Mouse (Mus musculus) MEL (cell line): ENCODE measurements around the gene Psmc3ip. TPM values are rescaled to one million over a fixed set of nuclear protein-coding genes. Genes with fewer than 3 reads are reported as not detected.
A peak's percentile ranks its signal among the peaks of the same experiment; 100 is the strongest.

Experiments
- DNase-seq: peaks from one replicate; pipeline ENCODE4 v3.0.0; 2011; ENCODE audit warnings: low read depth, low spot score
- H3K27ac ChIP-seq: 2 replicates; pipeline ENCODE4 v1.5.1; 2012; ENCODE audit warnings: low read depth, mild to moderate bottlenecking, control low read depth, low read length, moderate library complexity; ENCODE audit not compliant: control insufficient read depth
- H3K27me3 ChIP-seq, 2 experiments: fragments of 150-350 bp in 1 of 2; sonication (generic) in 1 of 2; 2 replicates each; pipeline ENCODE4 v1.6.1; 2012; ENCODE audit warnings: low read length in 2 of 2, mild to moderate bottlenecking in 2 of 2, improper control_type of control experiment in 1 of 2, moderate library complexity in 1 of 2; ENCODE audit not compliant: insufficient read depth in 2 of 2, control insufficient read depth in 1 of 2
- H3K36me3 ChIP-seq, 2 experiments: 2 replicates each; pipeline ENCODE4 v1.6.1; 2012 to 2014; ENCODE audit warnings: low read length in 2 of 2, improper control_type of control experiment in 1 of 2, inconsistent platforms in 1 of 2, mild to moderate bottlenecking in 1 of 2; ENCODE audit not compliant: insufficient read depth in 2 of 2, control insufficient read depth in 1 of 2
- H3K4me1 ChIP-seq, 2 experiments: fragments of 150-350 bp in 1 of 2; sonication (generic) in 1 of 2; 2 replicates each; pipeline ENCODE4 v1.6.1; 2012; ENCODE audit warnings: low read length in 2 of 2, improper control_type of control experiment in 1 of 2, mild to moderate bottlenecking in 1 of 2; ENCODE audit not compliant: insufficient read depth in 2 of 2, control insufficient read depth in 1 of 2
- H3K4me3 ChIP-seq, 2 experiments: fragments of 150-350 bp in 1 of 2; sonication (generic) in 1 of 2; 2 replicates each; pipeline ENCODE4 v1.5.1; 2012; ENCODE audit warnings: low read depth in 2 of 2, low read length in 2 of 2, mild to moderate bottlenecking in 2 of 2, moderate library complexity in 2 of 2, control low read depth in 1 of 2, improper control_type of control experiment in 1 of 2; ENCODE audit not compliant: control insufficient read depth in 1 of 2, insufficient read depth in 1 of 2
- H3K79me2 ChIP-seq: 2 replicates; pipeline ENCODE4 v1.6.1; 2012; ENCODE audit warnings: mild to moderate bottlenecking, low read length, moderate library complexity; ENCODE audit not compliant: control insufficient read depth, poor library complexity, insufficient read depth
- H3K9ac ChIP-seq: 2 replicates; pipeline ENCODE4 v1.6.1; 2012; ENCODE audit warnings: low read depth, mild to moderate bottlenecking, control low read depth, low read length, moderate library complexity; ENCODE audit not compliant: control insufficient read depth, poor library complexity, severe bottlenecking
- H3K9me3 ChIP-seq: fragments of 150-350 bp; sonication (generic); replicated peaks from 2 replicates; pipeline ENCODE4 v1.6.1; 2012; ENCODE audit warnings: mild to moderate bottlenecking, low read length, improper control_type of control experiment, moderate library complexity; ENCODE audit not compliant: insufficient read depth
- CHD1 ChIP-seq: IDR thresholded peaks from 2 replicates; pipeline ENCODE4 v1.6.1; 2012; ENCODE audit warnings: low read depth, mild to moderate bottlenecking, inconsistent platforms, low read length, improper control_type of control experiment
- CTCF ChIP-seq, 3 experiments: IDR thresholded peaks in 2 of 3; conservative IDR thresholded peaks in 1 of 3; 2 replicates each; pipeline ENCODE4 v1.5.1; 2011 to 2012; ENCODE audit warnings: low read length in 3 of 3, low read depth in 2 of 3, mild to moderate bottlenecking in 2 of 3, improper control_type of control experiment in 1 of 3, inconsistent platforms in 1 of 3, mixed read lengths in 1 of 3, moderate library complexity in 1 of 3; ENCODE audit not compliant: control insufficient read depth in 1 of 3, insufficient read depth in 1 of 3, poor library complexity in 1 of 3, severe bottlenecking in 1 of 3
- E2F4 ChIP-seq: IDR thresholded peaks from 2 replicates; pipeline ENCODE4 v1.6.1; 2011; ENCODE audit warnings: low read depth, low read length, improper control_type of control experiment, borderline replicate concordance
- ELF1 ChIP-seq: IDR thresholded peaks from 2 replicates; pipeline ENCODE4 v1.6.1; 2014; ENCODE audit warnings: low read depth, mild to moderate bottlenecking, inconsistent platforms, low read length, improper control_type of control experiment, moderate library complexity
- GATA1 ChIP-seq: IDR thresholded peaks from 2 replicates; pipeline ENCODE4 v1.6.1; 2011; ENCODE audit warnings: low read depth, low read length, improper control_type of control experiment
- KAT2A ChIP-seq: conservative IDR thresholded peaks from 2 replicates; pipeline ENCODE4 v1.6.1; 2012; ENCODE audit warnings: low read depth, low read length, improper control_type of control experiment, inconsistent platforms
- MAX ChIP-seq: IDR thresholded peaks from 2 replicates; pipeline ENCODE4 v1.6.1; 2011; ENCODE audit warnings: low read length, improper control_type of control experiment
- MAZ ChIP-seq: IDR thresholded peaks from 2 replicates; pipeline ENCODE4 v1.6.1; 2012; ENCODE audit warnings: low read depth, mild to moderate bottlenecking, inconsistent platforms, low read length, improper control_type of control experiment
- MEF2A ChIP-seq: IDR thresholded peaks from 2 replicates; pipeline ENCODE4 v1.6.1; 2014; ENCODE audit warnings: low read depth, mild to moderate bottlenecking, inconsistent platforms, low read length, improper control_type of control experiment; ENCODE audit not compliant: poor library complexity, insufficient replicate concordance, severe bottlenecking; ENCODE audit errors: extremely low read depth
- MYB ChIP-seq: IDR thresholded peaks from 2 replicates; pipeline ENCODE4 v1.6.1; 2011; ENCODE audit warnings: mild to moderate bottlenecking, low read depth, low read length, improper control_type of control experiment
- MYC ChIP-seq: IDR thresholded peaks from 2 replicates; pipeline ENCODE4 v1.6.1; 2011; ENCODE audit warnings: low read depth, mild to moderate bottlenecking, low read length, improper control_type of control experiment, moderate library complexity
- NELFE ChIP-seq: IDR thresholded peaks from 2 replicates; pipeline ENCODE4 v1.6.1; 2011; ENCODE audit warnings: low read depth, low read length, improper control_type of control experiment
- POLR2AphosphoS2 ChIP-seq: IDR thresholded peaks from 2 replicates; pipeline ENCODE4 v1.6.1; 2011; ENCODE audit warnings: low read length, improper control_type of control experiment
- POLR2AphosphoS5 ChIP-seq: IDR thresholded peaks from 2 replicates; pipeline ENCODE4 v1.6.1; 2012; ENCODE audit warnings: low read depth, borderline replicate concordance, mild to moderate bottlenecking, inconsistent platforms, low read length, moderate library complexity, mixed read lengths
- RAD21 ChIP-seq: IDR thresholded peaks from 2 replicates; pipeline ENCODE4 v1.6.1; 2011; ENCODE audit warnings: mild to moderate bottlenecking, low read depth, low read length, improper control_type of control experiment
- SIN3A ChIP-seq: IDR thresholded peaks from 2 replicates; pipeline ENCODE4 v1.6.1; 2012; ENCODE audit warnings: low read length, improper control_type of control experiment, inconsistent platforms
- SMC3 ChIP-seq: IDR thresholded peaks from 2 replicates; pipeline ENCODE4 v1.6.1; 2011; ENCODE audit warnings: low read depth, low read length, improper control_type of control experiment
- TBP ChIP-seq: IDR thresholded peaks from 2 replicates; pipeline ENCODE4 v1.8.0; 2011; ENCODE audit warnings: low read depth, low read length, improper control_type of control experiment
- UBTF ChIP-seq: IDR thresholded peaks from 2 replicates; pipeline ENCODE4 v1.6.1; 2012; ENCODE audit warnings: low read depth, mild to moderate bottlenecking, inconsistent platforms, low read length, improper control_type of control experiment, moderate library complexity, borderline replicate concordance; ENCODE audit not compliant: insufficient read depth
- USF2 ChIP-seq, 2 experiments: IDR thresholded peaks; 2 replicates each; pipeline ENCODE4 v1.6.1; 2011 to 2012; ENCODE audit warnings: improper control_type of control experiment in 2 of 2, low read length in 2 of 2, borderline replicate concordance in 1 of 2, inconsistent platforms in 1 of 2, low read depth in 1 of 2, mild to moderate bottlenecking in 1 of 2; ENCODE audit not compliant: insufficient read depth in 1 of 2
- ZC3H11A ChIP-seq: IDR thresholded peaks from 2 replicates; pipeline ENCODE4 v1.6.1; 2012; ENCODE audit warnings: low read depth, mild to moderate bottlenecking, inconsistent platforms, low read length, improper control_type of control experiment
- ZKSCAN1 ChIP-seq: IDR thresholded peaks from 2 replicates; pipeline ENCODE4 v1.6.1; 2012; ENCODE audit warnings: low read depth, mild to moderate bottlenecking, inconsistent platforms, low read length, improper control_type of control experiment, moderate library complexity
- ZMIZ1 ChIP-seq: IDR thresholded peaks from 2 replicates; pipeline ENCODE4 v1.6.1; 2012; ENCODE audit warnings: low read depth, mild to moderate bottlenecking, inconsistent platforms, low read length, improper control_type of control experiment, moderate library complexity
- ZNF384 ChIP-seq: IDR thresholded peaks from 2 replicates; pipeline ENCODE4 v1.6.1; 2012; ENCODE audit warnings: low read depth, mild to moderate bottlenecking, inconsistent platforms, low read length, improper control_type of control experiment
- polyA plus RNA-seq, 2 experiments: library from polyadenylated mRNA; stranded (reverse) in 1 of 2; unstranded in 1 of 2; fragments of >175 nt in 1 of 2; fragments of >200 nt in 1 of 2; gene quantifications; 2 replicates each; pipeline versions ENCODE4 v1.2.1 to v1.2.4; 2012; ENCODE audit warnings: low replicate concordance in 2 of 2, low read depth in 1 of 2; ENCODE audit not compliant: insufficient read length in 2 of 2, insufficient read depth in 1 of 2, missing spikeins in 1 of 2
- total RNA-seq: library from RNA; depleted of rRNA; stranded (reverse); fragments of 300-350 nt; gene quantifications from 2 replicates; pipeline ENCODE4 v1.2.3, GENCODE M21; 2012

The Psmc3ip gene
- total and polyA plus RNA-seq, 3 experiments = 8.2 to 14.5 TPM; not detected in 1

DNA sequence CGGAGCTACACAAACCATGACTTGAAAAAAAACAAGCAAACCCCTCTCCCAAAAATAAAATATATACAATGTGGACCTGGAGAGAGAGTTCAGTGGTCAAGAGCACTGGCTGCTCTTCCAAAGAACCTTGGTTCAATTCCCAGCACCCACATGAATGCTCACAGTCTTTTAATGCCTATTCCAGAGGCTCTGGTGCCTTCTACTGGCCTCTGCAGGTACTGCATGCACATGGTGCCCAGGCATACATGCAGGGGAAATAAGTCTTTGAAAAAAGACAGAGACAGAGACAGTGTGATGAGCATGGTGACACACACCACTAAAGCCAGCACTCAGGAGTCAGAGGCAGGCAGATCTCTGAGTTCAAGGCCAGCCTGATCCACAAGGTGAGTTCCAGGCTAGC lies 41.3 kb downstream of the Psmc3ip start:
- H3K27ac ChIP-seq = no peak overlapping the region
- peak; percentile 67 for DNase-seq
- no peaks in the 10 kb centered on the region for H3K9me3 ChIP-seq
- H3K9ac ChIP-seq = no peak overlapping the region
- no peaks in the 10 kb centered on the region for H3K36me3 ChIP-seq
- no peaks in the 10 kb centered on the region for H3K4me1 ChIP-seq
- no peaks in the 10 kb centered on the region for H3K79me2 ChIP-seq
- no peaks in the 10 kb centered on the region for H3K27me3 ChIP-seq
- H3K4me3 ChIP-seq = no peak overlapping the region
- TF ChIP-seq MYB = no peak
- TF ChIP-seq MYC = 0 out of 2 replicates have a peak, but pooled peaks have one; percentile 45
- peak; percentile 84 for TF ChIP-seq RAD21
- no peak for TF ChIP-seq ZKSCAN1
- peak; percentile 47; the same call in 1 of the 2 replicates for TF ChIP-seq ZNF384
- TF ChIP-seq ZC3H11A = peak; percentile 76
- peak; percentile 74 for TF ChIP-seq SMC3
- no peak for TF ChIP-seq MEF2A
- no peak for TF ChIP-seq POLR2AphosphoS5
- TF ChIP-seq ELF1 = no peak
- no peak for TF ChIP-seq GATA1
- no peak for TF ChIP-seq TBP
- TF ChIP-seq E2F4 = no peak
- no peak for TF ChIP-seq USF2 (IDR thresholded peaks at IDR 0.05; ENCODE audit: borderline replicate concordance in 1 of 2, insufficient read depth in 1 of 2, low read depth in 1 of 2, low read length in 2 of 2)
- no peak for TF ChIP-seq NELFE
- TF ChIP-seq KAT2A = no peak
- no peak for TF ChIP-seq UBTF
- TF ChIP-seq CTCF (IDR thresholded peaks at IDR 0.05 in 2 of 3, conservative IDR thresholded peaks at IDR 0.05 in 1 of 3; ENCODE audit: control insufficient read depth in 1 of 3, insufficient read depth in 1 of 3, low read depth in 2 of 3, low read length in 3 of 3, poor library complexity in 1 of 3, severe bottlenecking in 1 of 3) = peak; percentile 70 to 87 (median 83)

DNA sequence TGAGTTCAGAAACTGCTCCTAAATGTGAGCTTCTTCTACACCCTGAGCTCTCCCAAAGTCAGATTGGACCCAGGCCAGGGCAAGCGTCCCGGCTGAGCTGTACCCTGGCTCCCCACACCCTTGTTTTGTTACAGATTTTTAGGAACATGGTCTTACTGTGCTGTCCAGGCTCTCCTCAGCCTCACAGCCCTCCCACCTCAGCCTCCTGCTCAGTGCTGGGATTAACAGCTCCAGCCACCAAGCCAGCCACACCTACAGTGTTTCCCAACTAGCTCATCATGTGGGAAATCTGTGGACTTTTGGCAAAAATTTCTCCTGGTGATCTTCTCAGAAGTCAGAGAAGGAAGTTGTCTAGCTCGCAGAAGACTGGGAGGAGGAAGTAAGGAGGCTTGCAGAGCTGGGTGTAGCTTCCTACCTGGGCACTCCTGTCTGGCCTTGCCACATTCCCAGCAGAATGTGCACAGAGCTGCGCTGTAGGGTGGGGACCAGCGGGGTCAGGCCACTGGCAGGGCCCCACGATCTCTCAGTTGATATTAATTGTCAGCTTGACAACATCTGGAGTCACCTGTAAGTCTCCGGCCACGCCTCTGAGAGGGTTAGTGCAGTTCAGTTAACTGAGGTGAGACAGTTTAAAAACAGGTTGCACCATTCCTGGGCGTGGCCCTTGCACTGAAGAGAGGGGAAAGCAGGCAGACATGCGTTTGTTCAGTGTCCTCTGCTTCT lies 42.3 kb downstream of the Psmc3ip start:
- Histone ChIP-seq H3K36me3 (no peaks in the 10 kb centered on the region), H3K4me3 (no peak overlapping the region), H3K9ac (no peak overlapping the region), H3K4me1 (no peaks in the 10 kb centered on the region), H3K27ac (no peak overlapping the region), H3K79me2 (no peaks in the 10 kb centered on the region), H3K27me3 (no peaks in the 10 kb centered on the region), H3K9me3 (no peaks in the 10 kb centered on the region)
- DNase-seq = no peak
- TF ChIP-seq SIN3A = no peak
- no peak for TF ChIP-seq ZMIZ1
- TF ChIP-seq MAZ = no peak
- TF ChIP-seq SMC3 = no peak
- no peak for TF ChIP-seq RAD21
- no peak for TF ChIP-seq CHD1
- TF ChIP-seq POLR2AphosphoS2 = no peak
- no peak for TF ChIP-seq MEF2A
- no peak for TF ChIP-seq MAX
